Mouse (Mus musculus): ENCODE measurements around the gene Mars.
"Not testable (repeated sequence)": the region's sequence is repeated elsewhere in the genome, so short reads cannot be mapped to it uniquely, and the experiment has no call there.

Gene Mars

DNA sequence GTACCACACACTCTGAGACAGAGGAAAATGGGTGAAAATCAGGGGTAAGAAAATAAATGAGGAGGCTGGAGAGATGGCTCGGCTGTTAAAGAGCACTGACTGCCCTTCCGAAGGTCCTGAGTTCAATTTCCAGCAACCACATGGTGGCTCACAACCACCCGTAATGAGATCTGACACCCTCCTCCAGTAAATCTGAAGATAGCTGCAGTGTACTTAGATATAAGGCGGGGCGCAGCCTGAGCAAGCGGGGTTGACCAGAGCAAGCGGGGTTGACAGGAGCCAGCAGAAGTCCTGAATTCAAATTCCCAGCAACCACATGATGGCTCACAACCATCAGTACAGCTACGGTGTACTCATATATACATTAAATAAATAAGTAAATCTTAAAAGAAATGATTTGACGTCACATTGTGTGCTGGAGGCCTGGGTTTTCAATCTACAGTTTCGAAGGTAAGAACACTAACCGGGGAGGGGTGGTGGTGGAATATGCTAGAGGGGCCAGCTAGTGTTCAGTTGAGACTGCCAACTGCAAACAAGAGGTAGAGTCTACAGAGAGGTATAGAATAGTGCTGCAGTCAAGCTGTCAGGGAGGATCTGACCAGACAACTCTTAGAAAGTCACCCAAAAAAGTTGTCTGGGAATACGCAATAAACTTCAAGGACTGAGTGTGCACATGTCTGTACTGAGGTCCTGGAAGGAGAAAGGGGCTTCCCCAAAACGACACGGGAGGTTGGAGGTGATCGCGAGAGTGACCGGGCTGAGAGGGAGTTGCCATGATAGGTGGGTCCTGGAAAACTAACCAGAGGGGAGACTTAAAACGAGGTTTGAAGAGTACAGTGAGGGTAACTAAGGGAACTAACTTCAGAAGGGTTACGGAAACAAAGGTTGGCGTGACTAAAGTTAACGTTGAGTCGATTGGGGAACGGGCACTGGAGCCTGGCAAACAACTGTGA is 787 bp downstream of the Mars start:
- DNase-seq (ENCODE audit: low read depth, low spot score) = no peak

DNA sequence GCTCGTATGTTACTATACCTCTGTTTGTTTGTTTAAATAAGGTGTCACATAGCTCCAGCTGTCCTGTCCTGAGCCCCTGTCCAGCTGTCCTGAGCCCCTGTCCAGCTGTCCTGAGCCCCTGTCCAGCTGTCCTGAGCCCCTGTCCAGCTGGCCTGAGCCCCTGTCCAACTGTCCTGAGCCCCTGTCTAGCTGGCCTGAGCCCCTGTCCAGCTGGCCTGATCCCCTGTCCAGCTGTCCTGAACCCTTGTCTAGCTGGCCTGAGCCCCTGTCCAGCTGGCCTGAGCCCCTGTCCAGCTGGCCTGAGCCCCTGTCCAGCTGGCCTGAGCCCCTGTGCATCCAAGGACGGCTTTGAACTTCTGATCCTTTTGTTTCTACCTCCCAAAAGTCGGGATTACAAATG is 2.4 kb downstream of the Mars start:
- DNase-seq (ENCODE audit: low read depth, low spot score) = not testable (repeated sequence)

DNA sequence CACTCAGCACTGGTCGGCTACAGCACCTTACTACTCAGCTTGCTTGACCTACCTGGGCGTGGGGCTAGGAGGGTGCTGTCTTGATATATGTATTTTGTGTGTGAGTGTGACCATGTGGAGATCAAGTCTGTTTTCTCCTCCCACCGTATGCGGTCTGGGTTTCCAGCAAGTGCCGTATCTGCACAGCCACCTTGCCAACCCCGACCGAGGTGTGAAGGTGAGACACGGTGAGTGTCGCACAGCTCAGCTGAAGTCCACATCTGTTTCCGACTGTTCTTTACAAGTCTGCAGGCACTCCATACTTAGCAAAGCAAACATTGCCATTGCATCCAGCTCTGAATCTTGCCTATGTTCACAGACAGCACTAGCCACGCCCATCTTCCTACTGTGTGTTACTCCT is 8.4 kb downstream of the Mars start:
- no peak for DNase-seq (ENCODE audit: low read depth, low spot score)

DNA sequence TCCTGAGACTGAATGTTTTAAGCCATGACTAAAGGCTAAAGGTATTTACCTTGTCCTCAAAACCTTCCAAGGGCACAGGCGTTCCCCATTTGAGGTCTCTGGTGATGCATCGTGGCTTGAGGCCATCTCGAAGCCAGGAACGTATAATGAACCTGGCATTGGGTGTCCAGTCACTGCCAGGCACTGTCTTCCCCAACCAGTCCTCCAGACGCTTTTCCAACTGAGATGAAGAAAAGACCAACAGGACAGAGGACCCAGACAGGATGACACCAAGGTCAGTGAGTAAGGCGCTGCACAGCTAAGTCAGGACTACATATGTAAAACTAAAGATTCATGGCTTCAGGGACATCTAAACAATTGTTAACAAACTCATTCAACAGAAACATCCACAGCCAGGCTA is 11.2 kb downstream of the Mars start:
- DNase-seq (ENCODE audit: low read depth, low spot score) = no peak

DNA sequence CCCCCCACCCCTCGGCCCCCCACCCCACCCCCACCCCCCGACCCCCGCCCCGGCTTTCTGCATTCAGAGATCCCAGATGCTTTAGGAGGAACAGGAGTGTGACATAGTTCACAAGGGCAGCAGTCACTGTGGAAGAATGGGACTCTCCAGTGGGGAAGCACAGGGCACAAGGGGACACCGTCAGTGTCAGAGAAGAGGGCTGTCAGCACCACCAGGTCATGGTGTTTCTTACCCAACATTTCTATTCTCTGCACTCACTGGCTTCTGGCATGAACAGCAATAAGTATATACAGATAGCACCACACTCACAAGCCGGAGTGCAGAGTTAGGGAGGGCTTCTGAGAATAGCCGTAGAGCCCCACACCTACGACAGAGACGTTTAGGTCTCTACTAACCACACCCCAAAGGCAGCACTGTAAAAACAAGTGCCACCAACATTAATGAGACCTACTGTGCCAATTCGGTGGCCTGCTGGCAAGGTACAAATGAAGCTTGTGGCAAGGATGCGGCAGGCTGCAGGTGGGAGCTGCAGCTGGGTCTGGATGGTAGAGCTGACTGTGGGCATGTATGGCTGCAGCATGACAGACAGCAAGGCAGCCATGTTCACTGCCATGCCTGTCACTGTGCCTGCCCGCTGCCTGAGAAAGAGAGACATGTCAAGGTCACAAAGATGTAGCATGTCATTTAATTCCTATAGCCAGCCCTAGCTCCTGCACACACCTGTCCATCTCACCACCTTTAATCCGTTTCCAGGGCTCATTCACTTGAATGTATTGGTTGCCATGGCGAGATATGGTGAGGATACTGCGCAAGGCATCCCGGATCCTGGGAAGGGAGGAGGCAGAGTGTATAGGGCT is 14.3 kb downstream of the Mars start:
- DNase-seq (ENCODE audit: low read depth, low spot score) = no peak

DNA sequence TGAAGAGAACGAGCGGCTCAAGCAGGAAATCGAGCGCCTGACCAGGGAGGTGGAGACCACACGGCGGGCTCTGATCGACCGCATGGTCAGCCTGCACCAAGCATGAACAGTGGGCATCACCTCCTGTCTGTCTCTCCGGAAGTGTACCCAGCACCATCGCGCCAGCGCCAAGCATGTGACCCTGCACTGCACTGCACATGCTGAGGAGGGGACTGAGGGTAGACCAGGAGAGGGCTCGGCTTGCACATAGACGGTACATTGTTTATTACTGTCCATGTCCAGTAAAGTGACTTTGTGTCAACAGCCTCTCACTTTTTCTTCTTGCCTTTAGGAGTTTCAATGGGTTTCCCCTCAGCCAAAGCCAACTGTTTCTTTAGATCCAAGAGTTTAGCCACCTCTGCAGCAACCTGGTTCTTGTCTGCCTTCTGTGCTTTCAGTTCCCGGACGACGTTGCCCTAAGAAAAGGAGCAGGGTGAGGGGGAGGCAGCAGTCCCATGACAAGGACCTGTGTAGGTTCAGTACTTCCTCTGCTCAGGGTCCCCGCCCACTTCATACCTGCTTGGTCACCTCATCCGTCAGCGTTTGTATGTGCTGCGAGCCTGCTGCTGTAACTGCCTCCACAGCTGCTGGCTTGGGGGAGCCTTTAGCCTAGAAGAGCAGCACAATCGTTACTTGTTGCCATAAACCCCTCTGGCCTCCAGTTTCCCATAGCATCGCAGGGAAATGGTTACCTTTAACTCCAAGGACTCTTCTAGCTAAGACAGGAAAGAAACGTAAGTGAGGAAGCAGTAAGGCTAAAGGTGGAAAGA is 15.4 kb downstream of the Mars start:
- DNase-seq (ENCODE audit: low read depth, low spot score) = no peak

DNA sequence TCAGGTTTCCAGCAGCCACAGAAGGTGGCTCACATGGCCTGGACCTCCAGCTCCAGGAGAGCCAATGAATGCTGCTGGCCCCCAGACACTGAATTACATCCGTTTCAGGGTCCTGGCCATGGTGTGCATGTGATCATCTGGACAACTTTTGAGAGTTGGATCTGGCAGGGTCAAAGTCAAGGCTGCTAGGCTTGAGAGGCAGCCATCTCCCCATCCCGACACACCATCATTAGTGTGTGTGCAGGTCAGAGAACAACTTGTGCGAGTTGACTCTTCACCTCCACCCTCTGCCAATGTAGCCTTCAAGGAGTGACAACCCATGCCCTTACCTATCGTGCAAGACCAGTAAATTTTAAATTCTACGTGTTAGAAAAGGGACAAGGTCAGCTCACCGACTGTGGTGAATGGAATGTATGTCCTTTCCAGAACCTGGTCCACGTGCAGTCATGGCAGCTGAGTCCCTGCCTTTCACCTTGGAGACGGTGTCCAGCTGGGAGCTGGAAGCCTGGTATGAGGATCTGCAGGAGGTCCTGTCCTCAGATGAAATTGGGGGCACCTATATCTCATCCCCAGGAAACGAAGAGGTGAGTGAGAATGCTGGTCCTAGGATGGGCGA is 16.6 kb downstream of the Mars start:
- no peak for DNase-seq (ENCODE audit: low read depth, low spot score)

DNA sequence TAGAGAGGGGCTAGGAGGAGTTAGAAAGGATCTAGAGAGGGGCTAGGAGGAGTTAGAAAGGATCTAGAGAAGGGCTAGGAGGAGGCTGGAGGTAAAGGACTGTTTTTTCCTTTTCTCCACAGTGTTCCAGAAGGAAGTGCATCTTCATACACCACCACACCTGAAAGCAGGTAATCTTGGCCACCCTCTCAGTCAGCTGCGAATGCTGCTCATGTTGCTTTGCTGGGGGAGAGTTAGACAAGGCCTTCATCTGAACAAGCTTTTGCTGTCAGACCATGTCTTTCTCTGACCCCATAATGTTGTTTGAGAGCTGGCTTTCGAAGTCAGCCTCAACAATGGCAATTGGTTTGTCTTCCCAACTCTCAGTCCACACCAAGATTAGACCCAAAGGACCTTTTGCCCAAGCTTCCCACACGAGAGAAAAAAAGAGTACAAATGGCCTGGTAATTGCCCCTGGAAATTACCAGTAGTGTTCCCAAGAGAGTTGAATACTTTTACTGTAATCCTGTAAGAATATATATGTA is 17.9 kb downstream of the Mars start:
- DNase-seq (ENCODE audit: low read depth, low spot score) = no peak

DNA sequence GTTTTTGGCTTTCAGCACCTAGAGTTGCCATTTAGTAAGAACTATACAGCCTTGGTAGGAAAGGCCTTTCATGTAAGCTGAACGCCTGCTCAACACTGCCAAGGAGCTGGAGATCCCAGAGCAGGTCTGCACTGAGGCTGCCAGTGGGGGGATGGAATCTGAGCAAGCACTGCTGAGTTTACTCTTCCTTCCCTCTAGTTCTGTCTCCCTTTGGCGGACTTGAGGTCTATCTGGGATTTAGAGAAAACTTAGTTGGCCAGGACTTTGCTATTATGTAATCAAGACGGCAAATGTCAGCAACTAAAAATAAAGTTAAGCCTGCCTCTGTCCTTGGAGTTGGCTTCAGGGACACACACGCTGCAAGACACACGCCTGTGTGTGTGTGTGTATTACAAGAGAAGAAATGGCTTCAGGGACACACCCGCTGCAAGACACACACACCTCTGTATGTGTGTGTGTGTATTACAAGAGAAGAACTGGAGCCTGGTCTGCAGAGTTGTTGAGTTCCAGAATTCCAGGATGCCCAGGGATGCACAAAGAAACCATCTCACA is 18.5 kb downstream of the Mars start:
- no peak for DNase-seq (ENCODE audit: low read depth, low spot score)

DNA sequence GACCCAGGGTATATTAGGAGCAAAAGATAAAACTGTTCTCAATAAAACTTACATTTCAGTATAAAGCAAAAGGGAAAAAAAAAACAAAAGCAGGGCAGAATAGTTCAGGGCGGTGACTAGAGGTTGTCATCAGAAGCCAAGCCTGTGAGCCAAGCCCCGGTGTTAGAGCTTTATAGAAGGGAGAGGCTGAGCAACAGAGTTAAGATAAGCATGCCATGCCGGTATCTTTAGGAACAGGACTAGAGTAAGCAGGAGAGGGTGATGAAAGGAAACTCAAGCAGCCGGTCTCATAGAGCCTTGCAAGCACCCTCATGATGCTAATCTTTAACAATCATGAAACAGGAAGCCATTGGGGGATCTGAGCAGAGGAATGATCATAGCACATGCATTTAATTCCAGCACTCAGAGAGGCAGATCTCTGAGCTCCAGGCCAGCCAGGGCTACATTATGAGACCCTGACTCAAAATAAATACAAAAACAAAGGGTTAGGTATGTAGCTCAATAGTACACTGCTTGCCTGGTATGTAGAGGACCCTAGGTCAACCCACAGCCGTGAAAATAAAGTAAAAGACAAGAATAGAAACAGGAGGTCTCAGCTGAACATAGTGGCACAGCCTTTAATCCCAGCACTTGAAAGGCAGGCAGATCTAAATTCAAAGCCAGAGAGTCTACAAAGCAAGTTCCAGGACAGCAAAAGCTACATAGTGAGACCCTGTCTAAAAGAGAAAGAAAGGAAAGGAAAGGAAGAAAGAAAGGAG is 19.5 kb downstream of the Mars start:
- DNase-seq (ENCODE audit: low read depth, low spot score) = no peak

DNA sequence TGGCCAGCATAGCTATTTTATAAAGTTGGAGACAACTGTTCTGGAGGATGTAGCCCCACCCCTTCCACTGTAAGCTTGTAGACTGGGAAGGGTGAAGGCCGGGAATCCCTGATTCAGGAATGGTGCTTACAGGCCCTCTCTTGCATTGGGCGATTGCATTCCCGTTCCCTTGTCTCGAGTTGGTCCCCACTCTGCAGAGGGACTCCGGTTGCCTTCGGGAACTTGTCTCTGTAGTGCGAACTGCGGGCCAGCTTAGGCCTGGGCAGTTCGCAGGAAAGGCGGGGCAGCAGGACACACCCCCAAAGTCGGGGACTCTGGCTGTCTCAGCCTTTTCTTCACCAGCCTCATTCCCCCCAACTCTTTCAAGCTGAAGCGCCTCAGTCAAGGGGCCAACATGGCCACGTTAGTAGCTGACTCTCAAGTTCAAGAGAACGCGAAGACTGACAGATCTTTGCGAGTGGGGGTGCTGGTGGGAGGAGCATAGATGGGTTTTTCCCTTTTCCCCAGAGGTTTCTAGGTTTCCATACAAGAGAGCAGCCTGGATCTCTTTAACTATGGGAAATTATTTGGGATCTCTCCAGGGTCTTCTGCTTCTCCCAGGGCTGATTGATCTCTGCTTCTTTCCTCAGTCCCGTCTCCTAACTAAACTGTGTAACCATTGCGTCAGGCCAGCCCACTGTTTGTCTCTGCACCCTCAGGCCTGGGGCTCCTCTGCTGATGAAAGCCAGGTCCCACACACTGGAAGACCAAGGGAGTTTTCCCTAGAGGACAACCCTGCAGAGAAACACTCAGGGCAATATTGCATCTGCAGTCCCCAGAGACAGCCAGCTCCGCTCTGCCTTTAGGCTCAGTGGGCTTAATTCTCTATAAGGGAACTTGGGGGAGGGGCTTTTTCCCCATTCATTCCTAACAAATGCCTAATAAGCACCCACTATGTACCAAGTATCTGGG is 20.4 kb downstream of the Mars start:
- no peak for DNase-seq (ENCODE audit: low read depth, low spot score)

DNA sequence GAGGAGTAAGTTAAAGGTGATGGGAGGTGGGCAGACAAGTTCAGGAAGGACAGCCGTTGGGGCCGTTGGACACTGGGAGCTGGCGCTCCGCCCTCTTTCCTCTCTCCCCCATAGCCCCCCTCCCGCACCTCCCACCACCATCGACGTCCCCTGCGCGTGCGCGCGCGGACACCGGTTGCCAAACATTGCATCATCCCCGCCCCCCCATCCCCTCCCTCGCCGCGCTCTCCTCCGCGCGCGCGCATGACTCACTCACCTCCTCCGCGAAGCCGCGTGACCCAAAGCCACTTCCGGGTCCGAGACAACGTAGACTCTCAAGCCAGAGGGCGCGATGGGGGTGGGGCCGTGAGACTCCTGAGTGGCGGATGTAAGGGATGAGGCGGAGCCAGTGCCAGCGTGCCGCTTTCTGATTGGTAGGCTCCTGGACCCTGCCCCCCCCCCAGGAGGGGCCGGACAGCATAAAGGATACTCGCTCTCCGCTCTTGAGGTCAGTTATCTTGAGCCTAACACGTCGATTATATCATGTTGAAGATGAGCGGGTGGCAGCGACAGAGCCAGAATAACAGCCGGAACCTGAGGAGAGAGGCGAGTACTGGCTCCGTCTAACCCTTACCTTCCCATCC is 21.2 kb downstream of the Mars start:
- peak; percentile 98 for DNase-seq (ENCODE audit: low read depth, low spot score)

DNA sequence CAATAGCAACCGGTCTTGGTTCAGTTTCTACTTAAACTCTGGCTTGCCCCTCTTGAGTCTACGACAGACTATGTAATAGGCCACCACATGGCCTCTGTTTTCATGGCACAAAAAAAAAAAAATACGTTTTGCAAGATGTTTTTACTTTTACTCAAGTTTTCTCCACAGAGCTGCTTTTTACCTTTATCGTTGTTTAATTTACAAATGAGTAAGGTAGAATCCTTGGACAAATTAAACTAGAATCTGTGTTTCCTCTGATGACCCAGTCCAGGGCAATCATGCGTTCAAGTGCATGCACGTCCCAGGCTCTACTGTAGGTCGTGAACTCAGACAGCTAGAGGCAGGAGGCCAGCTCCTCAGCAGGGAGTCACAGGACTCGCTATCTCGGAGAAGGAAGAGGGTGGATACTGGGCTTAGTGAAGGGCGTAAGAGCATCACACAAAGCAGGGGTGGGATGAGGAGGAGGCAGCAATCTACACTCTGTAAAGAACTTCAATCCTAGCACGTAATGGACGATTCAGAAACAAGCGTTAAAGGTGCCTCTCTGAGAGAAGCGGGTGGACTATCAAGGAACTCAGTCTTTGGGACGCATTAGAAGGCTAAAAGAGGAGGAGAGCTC is 21.9 kb downstream of the Mars start:
- DNase-seq (ENCODE audit: low read depth, low spot score) = no peak

DNA sequence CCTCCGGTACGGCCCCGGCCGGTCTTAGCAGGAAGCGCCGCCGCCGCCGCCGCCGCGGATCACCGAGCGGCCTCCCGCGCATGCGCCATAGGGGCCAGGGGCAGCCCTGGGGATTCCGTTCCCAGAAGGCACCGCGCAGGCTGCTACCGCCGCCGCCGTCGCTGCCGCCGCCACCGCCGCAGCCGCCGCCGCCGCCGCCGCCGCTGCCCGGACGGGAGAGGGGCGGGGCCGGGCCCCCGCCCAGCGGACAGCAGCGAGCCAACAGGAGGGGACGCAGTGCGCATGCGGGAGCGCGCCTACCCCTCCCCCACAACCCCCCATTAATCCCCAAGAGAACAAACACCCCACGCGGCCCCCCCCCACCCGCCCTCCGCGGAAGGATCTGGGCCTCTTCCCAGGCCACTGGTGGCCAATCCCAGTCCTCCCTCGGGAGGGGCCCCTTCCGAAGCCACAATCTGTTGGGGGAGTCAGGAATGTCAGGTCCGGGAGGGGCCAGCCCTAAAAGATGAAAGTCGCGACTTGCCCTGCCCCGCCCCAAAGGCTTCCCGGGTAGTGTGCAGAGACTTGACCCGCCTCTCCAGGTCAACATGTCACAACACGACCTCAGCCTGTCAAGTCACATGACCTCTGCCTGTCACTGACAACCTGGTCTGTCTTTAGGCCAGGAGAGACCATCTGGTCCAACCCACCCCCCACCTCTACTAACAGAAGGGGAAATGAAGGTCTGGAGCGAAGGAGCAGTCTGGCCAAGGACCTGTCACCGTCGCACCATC is 22.6 kb downstream of the Mars start, which contains the start of gene Mbd6:
Gene Mbd6 (minus strand): TSS at position 219 of the 773 bp plus-strand sequence.
- DNase-seq (ENCODE audit: low read depth, low spot score) = no peak

DNA sequence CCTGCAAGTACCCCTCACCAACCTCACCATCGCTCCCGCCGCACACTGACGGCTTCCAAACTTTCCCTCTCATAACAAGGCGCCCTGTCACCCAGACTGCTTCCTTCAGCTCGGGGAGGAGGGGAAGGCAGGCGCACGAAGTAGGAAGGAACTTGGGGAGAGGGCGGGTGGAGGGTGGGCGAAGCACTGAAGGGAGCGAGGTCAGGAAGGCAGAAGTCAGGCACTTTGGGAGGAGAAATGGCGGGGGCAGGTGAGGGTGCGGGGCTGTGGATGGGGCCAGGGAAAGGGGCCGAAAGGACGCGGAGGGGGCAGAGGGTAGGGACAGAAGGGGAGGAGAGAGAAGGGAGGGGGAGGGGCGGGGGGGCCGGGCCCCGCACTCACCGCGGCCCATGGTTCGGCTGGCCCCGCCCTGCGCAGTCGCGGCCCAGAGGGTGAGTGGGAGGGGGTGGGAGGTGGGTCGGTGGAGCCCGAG is 23.2 kb downstream of the Mars start:
- DNase-seq (ENCODE audit: low read depth, low spot score) = no peak

DNA sequence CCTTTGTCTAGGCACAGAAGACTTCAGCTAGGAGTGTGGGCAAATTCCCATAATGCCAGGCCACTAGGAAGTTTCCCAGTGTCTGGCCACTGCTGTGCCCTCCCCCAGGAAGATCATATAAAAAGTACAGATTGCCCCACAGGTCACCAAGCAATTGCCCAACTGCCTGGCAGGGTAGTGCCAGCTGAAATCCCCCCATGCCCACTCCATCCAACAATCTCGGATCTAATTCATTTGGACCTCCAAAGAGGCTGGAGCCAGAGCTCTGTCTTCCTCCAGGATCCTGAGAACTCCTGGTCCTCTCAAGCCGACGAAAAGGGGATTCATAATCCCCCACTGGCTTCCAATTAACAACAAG is 23.7 kb downstream of the Mars start:
- DNase-seq (ENCODE audit: low read depth, low spot score) = no peak
